Mouse (Mus musculus) v-Abl transformed pro-B cells (cell line): ENCODE data around the gene Sdk2.

Source experiments
- in situ Hi-C, 2 experiments: fragments of 400-800 bp; cut with MboI; formaldehyde crosslinking; loops; one replicate each; pipeline ENCODE4 v1.15.1; 2025; ENCODE audit not compliant: unreplicated experiment in 2 of 2

Gene Sdk2

GRCm38 (mm10) chr11:113993921-113994320 lies 72.9 kb downstream of the Sdk2 start:
- in situ Hi-C loops = no loop called here

GRCm38 (mm10) chr11:113992894-113993293 lies 74.0 kb downstream of the Sdk2 start:
- in situ Hi-C loops = no loop called here

- in situ Hi-C loops = no loop called here
These were observed 75.0 kb downstream of the Sdk2 start for GRCm38 (mm10) chr11:113991886-113992285.

- in situ Hi-C loops = no loop called here
These were observed 76.4 kb downstream of the Sdk2 start for GRCm38 (mm10) chr11:113990466-113990865.

GRCm38 (mm10) chr11:113990065-113990464 lies 76.8 kb downstream of the Sdk2 start:
- in situ Hi-C loops = no loop called here

GRCm38 (mm10) chr11:113985826-113986416 lies 80.9 kb downstream of the Sdk2 start:
- in situ Hi-C loops = no loop called here

- in situ Hi-C loops = no loop called here
These were observed 84.9 kb downstream of the Sdk2 start for GRCm38 (mm10) chr11:113981732-113982503.

GRCm38 (mm10) chr11:113981088-113981487 lies 85.8 kb downstream of the Sdk2 start:
- in situ Hi-C loops = no loop called here

- in situ Hi-C loops = no loop called here
These were observed 88.5 kb downstream of the Sdk2 start for GRCm38 (mm10) chr11:113978318-113978717.

GRCm38 (mm10) chr11:113975667-113975970 lies 91.2 kb downstream of the Sdk2 start:
- in situ Hi-C loops = no loop called here

- in situ Hi-C loops = no loop called here
These were observed 91.8 kb downstream of the Sdk2 start for GRCm38 (mm10) chr11:113974876-113975666.

GRCm38 (mm10) chr11:113972517-113972872 lies 94.4 kb downstream of the Sdk2 start:
- in situ Hi-C loops = no loop called here

GRCm38 (mm10) chr11:113971609-113972516 lies 95.0 kb downstream of the Sdk2 start:
- in situ Hi-C loops = no loop called here

- in situ Hi-C loops = no loop called here
These were observed 96.8 kb downstream of the Sdk2 start for GRCm38 (mm10) chr11:113970026-113970425.

- in situ Hi-C loops = no loop called here
These were observed 101.6 kb downstream of the Sdk2 start for GRCm38 (mm10) chr11:113965214-113965613.

GRCm38 (mm10) chr11:113962751-113963150 lies 104.1 kb downstream of the Sdk2 start:
- in situ Hi-C loops = no loop called here

GRCm38 (mm10) chr11:113951616-113951988 lies 115.2 kb downstream of the Sdk2 start:
- in situ Hi-C loops = no loop called here

- in situ Hi-C loops = no loop called here
These were observed 115.8 kb downstream of the Sdk2 start for GRCm38 (mm10) chr11:113950904-113951615.

GRCm38 (mm10) chr11:113948676-113949075 lies 118.2 kb downstream of the Sdk2 start:
- in situ Hi-C loops = no loop called here

GRCm38 (mm10) chr11:113942101-113942735 lies 124.6 kb downstream of the Sdk2 start:
- in situ Hi-C loops = no loop called here
